Mouse (Mus musculus) adipocyte (in vitro differentiated cells): ENCODE measurements around the gene Ambp.

Source experiments
- DNase-seq: peaks from one replicate; pipeline ENCODE4 v3.0.0-alpha.2; 2016; ENCODE audit warnings: low spot score

The Ambp gene

GRCm38 (mm10) chr4:63118639-63119437 is 35.8 kb downstream of the Ambp start:
- peak; percentile 81 for DNase-seq

DNA sequence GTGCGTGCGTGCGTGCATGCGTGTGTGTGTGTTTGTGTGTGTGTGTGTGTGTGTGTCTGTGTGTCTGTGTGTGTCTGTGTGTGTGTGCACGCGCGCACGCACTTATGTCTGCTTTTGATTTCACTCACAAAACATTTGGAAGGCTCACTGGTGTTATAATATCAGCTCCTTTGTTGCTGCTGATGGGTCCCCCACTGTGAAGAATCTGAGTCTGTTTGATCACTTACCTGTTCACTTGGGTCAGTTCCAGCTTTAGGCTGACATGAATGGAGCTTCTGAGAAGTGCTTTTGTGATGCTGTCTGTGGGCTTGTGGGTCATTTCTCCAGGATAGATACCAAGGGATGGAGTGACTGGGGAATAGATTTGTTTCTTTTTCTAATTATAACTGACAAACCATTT is 48.9 kb downstream of the Ambp start:
- no peak for DNase-seq

DNA sequence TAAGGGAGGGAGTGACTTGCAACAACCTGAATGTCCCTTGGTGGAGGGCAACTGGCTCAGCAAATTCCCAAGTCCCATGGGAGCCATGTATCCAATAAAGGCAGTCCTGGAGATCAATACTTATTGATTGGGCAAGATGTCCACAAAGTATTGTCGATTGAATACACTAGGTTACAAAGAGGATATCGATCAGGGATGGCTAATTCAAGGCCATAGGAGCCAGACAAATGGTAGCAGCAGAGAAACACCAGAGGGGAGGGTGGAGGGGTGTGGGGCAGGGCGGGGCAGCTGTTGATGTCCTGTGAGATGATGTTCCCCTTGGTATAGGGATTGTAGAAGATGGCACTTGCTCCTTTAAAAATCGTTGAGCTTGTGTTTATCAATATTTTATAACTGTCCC is 52.6 kb downstream of the Ambp start:
- DNase-seq: no peak

- DNase-seq: no peak
Measured at GRCm38 (mm10) chr4:63100478-63100877, 54.1 kb downstream of the Ambp start.

GRCm38 (mm10) chr4:63097603-63098002 is 57.0 kb downstream of the Ambp start:
- no peak for DNase-seq
